Mouse (Mus musculus) C2C12 (cell line): ENCODE data around the gene Adprh. TPM values are rescaled to one million over a fixed set of nuclear protein-coding genes. Genes with fewer than 3 reads are reported as not detected.

Experiments
- H3K27me3 ChIP-seq: one replicate; pipeline ENCODE4 v1.6.1; 2011; ENCODE audit not compliant: control insufficient read depth, insufficient read depth, insufficient read length
- H3K36me3 ChIP-seq: one replicate; pipeline ENCODE4 v1.6.1; 2011; ENCODE audit not compliant: control insufficient read depth, insufficient read depth
- H3K4me3 ChIP-seq: one replicate; pipeline ENCODE4 v1.5.1; 2011; ENCODE audit warnings: mild to moderate bottlenecking, control low read depth; ENCODE audit not compliant: poor library complexity, insufficient read depth, severe bottlenecking
- H3K79me2 ChIP-seq: one replicate; pipeline ENCODE4 v1.6.1; 2011; ENCODE audit not compliant: control insufficient read depth, insufficient read depth
- H3K79me3 ChIP-seq: one replicate; pipeline ENCODE4 v1.6.1; 2011; ENCODE audit warnings: low read depth, control low read depth
- H3ac ChIP-seq: one replicate; pipeline ENCODE3; 2011; ENCODE audit warnings: low read depth; ENCODE audit not compliant: control insufficient read depth, insufficient read length
- CEBPB ChIP-seq: IDR thresholded peaks from one replicate; pipeline ENCODE4 v1.6.1; 2011; ENCODE audit warnings: low read depth, mild to moderate bottlenecking, control low read depth, moderate library complexity
- CTCF ChIP-seq: IDR thresholded peaks from one replicate; pipeline ENCODE4 v1.5.1; 2011; ENCODE audit not compliant: control insufficient read depth, insufficient read depth, insufficient read length
- FOSL1 ChIP-seq: IDR thresholded peaks from one replicate; pipeline ENCODE4 v1.8.0; 2011; ENCODE audit warnings: mild to moderate bottlenecking, low read length; ENCODE audit not compliant: poor library complexity, insufficient read depth, severe bottlenecking
- MAX ChIP-seq: IDR thresholded peaks from one replicate; pipeline ENCODE4 v1.6.1; 2011; ENCODE audit warnings: mild to moderate bottlenecking, control low read depth
- MYOD1 ChIP-seq: IDR thresholded peaks from one replicate; pipeline ENCODE4 v1.6.1; 2011; ENCODE audit warnings: low read depth; ENCODE audit not compliant: control insufficient read depth, insufficient read length
- MYOG ChIP-seq: IDR thresholded peaks from one replicate; pipeline ENCODE4 v1.6.1; 2011; ENCODE audit not compliant: control insufficient read depth, insufficient read length; ENCODE audit errors: extremely low read depth
- USF1 ChIP-seq: IDR thresholded peaks from one replicate; pipeline ENCODE4 v1.6.1; 2011; ENCODE audit warnings: low read depth, mild to moderate bottlenecking, control low read depth, moderate library complexity
- long read RNA-seq, 2 experiments: library from polyadenylated mRNA; unstranded; transcript quantifications; one replicate each; pipeline ENCODE4 v2.0.0; 2019 to 2020
- polyA plus RNA-seq: library from polyadenylated mRNA; unstranded; fragments of >200 nt; fragmentation: generic; extraction: Trizol; gene quantifications from one replicate; pipeline ENCODE4 v1.2.1, GENCODE M21; 2012; ENCODE audit warnings: missing spikeins

Gene Adprh
- polyA plus RNA-seq = 52.2 TPM
- long read RNA-seq, experiment 1, transcript Adprh-201 (4 exons, 2,966 nt) = major isoform, 159 of 176 reads
- long read RNA-seq, experiment 1, partial matches to known transcripts = 11 of 176 reads
- long read RNA-seq, experiment 1, other reads (novel, unspliced or antisense) = 6 of 176 reads
- long read RNA-seq, experiment 2, transcript Adprh-201 (4 exons, 2,966 nt) = major isoform, 332 of 340 reads
- long read RNA-seq, experiment 2, partial matches to known transcripts = 0 of 340 reads
- long read RNA-seq, experiment 2, other reads (novel, unspliced or antisense) = 8 of 340 reads

- Histone ChIP-seq H3K36me3 (peaks cover 21% of the 10 kb centered on the region), H3K4me3 (peak within 1 kb of the TSS; percentile 46), H3K27me3 (no peaks in the 10 kb centered on the region), H3K79me3 (peaks cover 6% of the 10 kb centered on the region), H3K79me2 (peaks cover 15% of the 10 kb centered on the region), H3ac (peak within 1 kb of the TSS; percentile 98)
- TF ChIP-seq CEBPB (no peak), MYOD1 (no peak), MAX (peak; percentile 52), FOSL1 (no peak), MYOG (no peak)
These were observed at the start of gene Adprh for GRCm38 (mm10) chr16:38452442-38453202. Gene Adprh, minus strand, starts transcription at chr16:38452703.

- Histone ChIP-seq H3K4me3 (no peak overlapping the region), H3K79me3 (no peaks in the 10 kb centered on the region), H3K36me3 (peaks cover 53% of the 10 kb centered on the region), H3K79me2 (no peaks in the 10 kb centered on the region), H3K27me3 (no peaks in the 10 kb centered on the region), H3ac (peak overlapping the region; percentile 10)
- no peak for TF ChIP-seq FOSL1
- TF ChIP-seq CEBPB = no peak
- no peak for TF ChIP-seq MAX
- no peak for TF ChIP-seq MYOD1
These were observed 44.2 kb upstream of the Adprh start for GRCm38 (mm10) chr16:38496604-38497140.

- Histone ChIP-seq H3ac (no peak overlapping the region), H3K4me3 (no peak overlapping the region), H3K79me3 (no peaks in the 10 kb centered on the region), H3K79me2 (no peaks in the 10 kb centered on the region), H3K27me3 (no peaks in the 10 kb centered on the region), H3K36me3 (peaks cover 49% of the 10 kb centered on the region)
- TF ChIP-seq USF1 = no peak
- TF ChIP-seq FOSL1 = no peak
- no peak for TF ChIP-seq MAX
- no peak for TF ChIP-seq MYOG
- no peak for TF ChIP-seq CTCF
- TF ChIP-seq CEBPB = no peak
- no peak for TF ChIP-seq MYOD1
These were observed 41.4 kb upstream of the Adprh start for GRCm38 (mm10) chr16:38493890-38494289.

- TF ChIP-seq FOSL1 = no peak
- no peak for TF ChIP-seq MAX
- no peak for TF ChIP-seq CEBPB
- TF ChIP-seq MYOG = no peak
- no peak for TF ChIP-seq MYOD1
- no peak for TF ChIP-seq CTCF
- no peak for TF ChIP-seq USF1
- no peak overlapping the region for H3ac ChIP-seq
- no peak overlapping the region for H3K4me3 ChIP-seq
- H3K36me3 ChIP-seq = peaks cover 41% of the 10 kb centered on the region
- H3K79me2 ChIP-seq = no peaks in the 10 kb centered on the region
- no peaks in the 10 kb centered on the region for H3K27me3 ChIP-seq
- H3K79me3 ChIP-seq = no peaks in the 10 kb centered on the region
These were observed 40.0 kb upstream of the Adprh start for GRCm38 (mm10) chr16:38492551-38492950.

- no peak overlapping the region for H3ac ChIP-seq
- no peak overlapping the region for H3K4me3 ChIP-seq
These were observed 31.2 kb upstream of the Adprh start for GRCm38 (mm10) chr16:38483582-38484309.

More at GRCm38 (mm10) chr16:38483582-38484309, 31.2 kb upstream of the Adprh start:
- TF ChIP-seq FOSL1 (no peak), CTCF (no peak), USF1 (no peak), MAX (no peak), MYOD1 (no peak), MYOG (no peak), CEBPB (no peak)
- Histone ChIP-seq H3K36me3 (peaks cover 66% of the 10 kb centered on the region), H3K79me2 (no peaks in the 10 kb centered on the region), H3K27me3 (no peaks in the 10 kb centered on the region), H3K79me3 (no peaks in the 10 kb centered on the region)
